ENCODE assay signal across 23 mouse cellular contexts in genomic region chr2:92364086-92364485, GRCm38 (mm10). TPM values are rescaled to one million over a fixed set of nuclear protein-coding genes. Genes with fewer than 3 reads are reported as not detected.
DNase-seq lines count a peak whose midpoint lies in the region; ATAC-seq lines count a peak whose summit lies in the region.
"Had no signal": no experiment of that assay in that cellular context is flagged by ENCODE, and none has a peak within 500 bp of the region (broad histone marks: within the 10 kb centered on the region; RNA-seq: fewer than 3 reads in every experiment).

No protein-coding gene starts in this region.

- no peak overlapping the region for H3K4me3 ChIP-seq in heart, embryonic 10.5 days
- no peak overlapping the region for H3K4me3 ChIP-seq in heart, embryonic 12.5 days
- H3K4me3 ChIP-seq: embryonic facial prominence, embryonic 10.5 days; embryonic facial prominence, embryonic 12.5 days; forebrain, embryonic 13.5 days; forebrain, embryonic 15.5 days had no signal

- H3K27ac ChIP-seq in heart, embryonic 10.5 days, result no peak overlapping the region
- H3K27ac ChIP-seq in heart, embryonic 12.5 days (ENCODE audit: poor library complexity, severe bottlenecking), result no peak overlapping the region
- H3K27ac ChIP-seq: embryonic facial prominence, embryonic 10.5 days; embryonic facial prominence, embryonic 12.5 days; forebrain, embryonic 13.5 days; forebrain, embryonic 15.5 days had no signal

- H3K4me1 ChIP-seq in heart, embryonic 10.5 days, result peaks cover 20% of the 10 kb centered on the region
- H3K4me1 ChIP-seq in heart, embryonic 12.5 days (replicated peaks), result peaks cover 11% of the 10 kb centered on the region; the same call in 1 of the 2 replicates
- H3K4me1 ChIP-seq: embryonic facial prominence, embryonic 12.5 days had no signal

- H3K9me3 ChIP-seq in heart, embryonic 10.5 days, result no peaks in the 10 kb centered on the region
- no peaks in the 10 kb centered on the region for H3K9me3 ChIP-seq in heart, embryonic 12.5 days (replicated peaks)
- H3K9me3 ChIP-seq: embryonic facial prominence, embryonic 10.5 days; embryonic facial prominence, embryonic 12.5 days; forebrain, embryonic 13.5 days; forebrain, embryonic 15.5 days; G1E had no signal

- peaks cover 34% of the 10 kb centered on the region for H3K27me3 ChIP-seq in heart, embryonic 10.5 days (ENCODE audit: insufficient read depth, poor library complexity, severe bottlenecking)
- H3K27me3 ChIP-seq in heart, embryonic 12.5 days (replicated peaks), result peaks cover 24% of the 10 kb centered on the region
- H3K27me3 ChIP-seq: CH12.LX, Patski had no signal

- intact Hi-C loops in gastrocnemius, postnatal 14 days (cut with DNase I; ENCODE audit: low total_unique reads), result no loop called here

- ATAC-seq in heart, embryonic 12.5 days (ENCODE audit: insufficient number of reproducible peaks, low FRiP score), result no peak
- ATAC-seq: activated CD4-positive, CD25-positive, alpha-beta regulatory T cell, adult 4 months; CD4-positive, CD25-positive, alpha-beta regulatory T cell, adult 4 months; forebrain, embryonic 13.5 days; forebrain, embryonic 15.5 days; Patski had no signal

- DNase-seq in gastrocnemius, postnatal 14 days, result peak; percentile 2
- no peak for DNase-seq in gastrocnemius, postnatal 10 days
- DNase-seq in heart, embryonic 10.5 days (ENCODE audit: low spot score), result peak; percentile 63
- peak; percentile 2 for DNase-seq in thymus, postnatal 14 days
- no peak for DNase-seq in thymus, postnatal 10 days (ENCODE audit: low spot score in 2 of 2)
- DNase-seq: adrenal gland, adult 8-10 months; adrenal gland, postnatal 14 days; B cell, adult 2 months; cerebellum, adult 11-12 months; cerebellum, adult 2 months; cerebellum, adult 9-10 months; cerebellum, postnatal 10 days; cerebellum, postnatal 25 days had no signal

- H3K9ac ChIP-seq in heart, embryonic 12.5 days, result no peak overlapping the region
- H3K9ac ChIP-seq: embryonic facial prominence, embryonic 12.5 days; forebrain, embryonic 13.5 days; forebrain, embryonic 15.5 days had no signal

- no peak overlapping the region for H3K4me2 ChIP-seq in heart, embryonic 12.5 days
- H3K4me2 ChIP-seq: embryonic facial prominence, embryonic 12.5 days; forebrain, embryonic 13.5 days; forebrain, embryonic 15.5 days had no signal

- H3K36me3 ChIP-seq in heart, embryonic 10.5 days, result peaks cover 49% of the 10 kb centered on the region
- peaks cover 38% of the 10 kb centered on the region for H3K36me3 ChIP-seq in heart, embryonic 12.5 days

- 86% methylated on average over 4 of the region's 4 CpGs for WGBS in heart, embryonic 10.5 days
- WGBS in heart, embryonic 12.5 days, result 87% methylated on average over 4 of the region's 4 CpGs

RNA-seq across cellular contexts. Expression of gene Pex16, which starts 10.4 kb away (rescaled TPM):
- total RNA-seq in gastrocnemius, postnatal 14 days (2021), result 10 to 100 TPM; 17.2 to 22.1 TPM
- 10 to 100 TPM; 19.0 to 22.2 TPM for total RNA-seq in gastrocnemius, postnatal 10 days (2021)
- polyA plus RNA-seq in heart, embryonic 10.5 days (2016; fragmentation: Nextera tagmentation; extraction: Ambion mirVana), result 19.0 and 19.2 TPM in 2 replicates
- polyA plus RNA-seq in heart, embryonic 12.5 days (2016; fragmentation: Nextera tagmentation; extraction: Ambion mirVana), result 14.1 and 16.0 TPM in 2 replicates

RNA-seq across cellular contexts. Expression of gene Large2, which starts 10.6 kb away (rescaled TPM):
- under 1 TPM in 1 of 2 experiments, not detected in 1; 0.41 TPM for total RNA-seq in gastrocnemius, postnatal 14 days (2021)
- total RNA-seq in gastrocnemius, postnatal 10 days (2021), result under 1 TPM; 0.40 to 0.70 TPM
- 1.6 and 7.0 TPM in 2 replicates for polyA plus RNA-seq in heart, embryonic 10.5 days (2016; fragmentation: Nextera tagmentation; extraction: Ambion mirVana)
- 1.2 and 1.8 TPM in 2 replicates for polyA plus RNA-seq in heart, embryonic 12.5 days (2016; fragmentation: Nextera tagmentation; extraction: Ambion mirVana)
- polyA plus RNA-seq: activated CD4-positive, CD25-positive, alpha-beta regulatory T cell, adult 4 months; CD4-positive, CD25-positive, alpha-beta regulatory T cell, adult 4 months; G1E had no signal

RNA-seq across cellular contexts. Expression of gene 1700029I15Rik, which starts 18.3 kb away (rescaled TPM):
- total RNA-seq in gastrocnemius, postnatal 14 days (2021), result under 1 TPM; 0.66 to 0.86 TPM
- total RNA-seq in gastrocnemius, postnatal 10 days (2021), result 1 to 10 TPM in 1 of 2 experiments, under 1 TPM in 1; 0.80 to 1.9 TPM
- polyA plus RNA-seq in heart, embryonic 10.5 days (2016; fragmentation: Nextera tagmentation; extraction: Ambion mirVana), result 0.89 and 2.7 TPM in 2 replicates
- polyA plus RNA-seq in heart, embryonic 12.5 days (2016; fragmentation: Nextera tagmentation; extraction: Ambion mirVana), result 1.2 and 1.7 TPM in 2 replicates

RNA-seq across cellular contexts. Expression of gene Mapk8ip1, which starts 37.0 kb away (rescaled TPM):
- 10 to 100 TPM; 13.6 to 24.3 TPM for total RNA-seq in gastrocnemius, postnatal 14 days (2021)
- 10 to 100 TPM; 24.1 to 27.2 TPM for total RNA-seq in gastrocnemius, postnatal 10 days (2021)
- polyA plus RNA-seq in heart, embryonic 10.5 days (2016; fragmentation: Nextera tagmentation; extraction: Ambion mirVana), result 7.5 and 18.2 TPM in 2 replicates
- polyA plus RNA-seq in heart, embryonic 12.5 days (2016; fragmentation: Nextera tagmentation; extraction: Ambion mirVana), result 6.8 and 7.9 TPM in 2 replicates

Comparison
In these comparisons a context has a peak if more than half of its experiments do, and no peak if none do; other contexts are left out.
1. DNase-seq: peak in gastrocnemius, postnatal 14 days (single experiment), heart, embryonic 10.5 days (single experiment) and thymus, postnatal 14 days (single experiment); none in gastrocnemius, postnatal 10 days (single experiment) and thymus, postnatal 10 days (0 of 2).